Mouse (Mus musculus): Measurements from ENCODE around the gene Scrn2. TPM values are rescaled to one million over a fixed set of nuclear protein-coding genes. Genes with fewer than 3 reads are reported as not detected.

Scrn2 gene
- total and polyA plus RNA-seq, 3 experiments = 14.8 to 26.7 TPM; not detected in 1

DNA sequence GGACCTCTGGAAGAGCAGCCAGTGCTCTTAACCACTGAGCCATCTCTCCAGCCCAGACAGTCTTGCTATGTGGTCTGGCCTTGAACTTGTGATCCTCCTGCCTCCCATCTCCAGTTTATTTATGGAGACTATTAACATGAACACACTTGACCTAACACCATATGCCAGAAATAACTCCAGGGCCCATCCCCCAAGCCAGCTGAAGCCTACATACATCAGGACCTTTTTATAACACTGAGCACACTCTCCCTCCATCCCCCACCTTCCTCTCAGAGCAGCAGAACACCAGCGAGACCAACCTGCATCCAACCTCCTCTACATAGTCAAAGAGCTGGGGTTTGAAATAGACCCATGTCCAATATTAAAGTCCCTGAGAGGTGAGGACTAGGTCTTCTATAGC lies 41.4 kb downstream of the Scrn2 start:
- Histone ChIP-seq H3K4me3 (ENCODE audit: control insufficient read depth in 1 of 2, insufficient read depth in 1 of 2, low read depth in 2 of 2, low read length in 2 of 2) (no peak overlapping the region), H3K36me3 (ENCODE audit: control insufficient read depth in 1 of 2, insufficient read depth in 2 of 2, low read length in 2 of 2) (no peaks in the 10 kb centered on the region; a peak in 1 of 4 replicates), H3K27me3 (ENCODE audit: control insufficient read depth in 1 of 2, insufficient read depth in 2 of 2, low read length in 2 of 2) (no peaks in the 10 kb centered on the region), H3K9me3 (replicated peaks; ENCODE audit: insufficient read depth, low read length) (no peaks in the 10 kb centered on the region), H3K9ac (ENCODE audit: control insufficient read depth, low read depth, low read length, poor library complexity, severe bottlenecking) (no peak overlapping the region), H3K79me2 (ENCODE audit: control insufficient read depth, insufficient read depth, low read length, poor library complexity) (no peaks in the 10 kb centered on the region), H3K27ac (ENCODE audit: control insufficient read depth, low read depth, low read length) (no peak overlapping the region), H3K4me1 (ENCODE audit: control insufficient read depth in 1 of 2, insufficient read depth in 2 of 2, low read length in 2 of 2) (no peaks in the 10 kb centered on the region)
- TF ChIP-seq POLR2AphosphoS2 (IDR thresholded peaks at IDR 0.05; ENCODE audit: low read length) (no peak; the same call in 1 of the 2 replicates), MEF2A (IDR thresholded peaks at IDR 0.05; ENCODE audit: extremely low read depth, insufficient replicate concordance, low read depth, low read length, poor library complexity, severe bottlenecking) (no peak), MAFK (IDR thresholded peaks at IDR 0.05; ENCODE audit: borderline replicate concordance, low read depth, low read length) (no peak), TAL1 (IDR thresholded peaks at IDR 0.05; ENCODE audit: low read length) (no peak), UBTF (IDR thresholded peaks at IDR 0.05; ENCODE audit: borderline replicate concordance, insufficient read depth, low read depth, low read length) (no peak), HCFC1 (IDR thresholded peaks at IDR 0.05; ENCODE audit: low read depth, low read length) (no peak), MYB (IDR thresholded peaks at IDR 0.05; ENCODE audit: low read depth, low read length) (no peak), ELF1 (IDR thresholded peaks at IDR 0.05; ENCODE audit: low read depth, low read length) (no peak), SIN3A (IDR thresholded peaks at IDR 0.05; ENCODE audit: low read length) (no peak), MYC (IDR thresholded peaks at IDR 0.05; ENCODE audit: low read depth, low read length) (no peak), RCOR1 (IDR thresholded peaks at IDR 0.05; ENCODE audit: low read depth, low read length) (no peak), NRF1 (IDR thresholded peaks at IDR 0.05; ENCODE audit: insufficient read depth, low read depth, low read length, poor library complexity, severe bottlenecking) (no peak), GABPA (IDR thresholded peaks at IDR 0.05; ENCODE audit: low read depth, low read length) (no peak), GATA1 (IDR thresholded peaks at IDR 0.05; ENCODE audit: low read depth, low read length) (no peak), ZNF384 (IDR thresholded peaks at IDR 0.05; ENCODE audit: low read depth, low read length) (no peak)
- DNase-seq (ENCODE audit: low read depth, low spot score) = no peak

DNA sequence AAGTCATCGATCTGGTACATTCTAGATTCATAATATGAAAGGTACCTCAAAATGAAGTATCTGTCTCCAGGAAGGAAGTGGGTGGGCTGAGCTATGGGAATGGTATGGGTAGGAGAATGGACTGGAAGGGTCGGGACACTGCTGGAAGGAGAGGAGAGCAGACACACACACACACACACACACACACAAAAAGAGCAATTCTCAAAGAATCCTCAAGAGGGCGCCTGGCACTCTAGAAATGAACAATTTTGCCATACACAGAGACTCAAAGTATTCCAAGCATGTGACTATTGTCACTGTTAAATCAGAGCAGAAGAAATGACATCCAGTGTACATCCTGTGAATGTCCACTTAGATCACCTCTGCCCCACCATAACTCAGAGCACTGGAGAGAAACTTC lies 42.8 kb downstream of the Scrn2 start:
- no peaks in the 10 kb centered on the region for H3K9me3 ChIP-seq (replicated peaks; ENCODE audit: insufficient read depth, low read length)
- H3K9ac ChIP-seq (ENCODE audit: control insufficient read depth, low read depth, low read length, poor library complexity, severe bottlenecking) = no peak overlapping the region
- H3K27me3 ChIP-seq (ENCODE audit: control insufficient read depth in 1 of 2, insufficient read depth in 2 of 2, low read length in 2 of 2) = no peaks in the 10 kb centered on the region
- no peaks in the 10 kb centered on the region for H3K79me2 ChIP-seq (ENCODE audit: control insufficient read depth, insufficient read depth, low read length, poor library complexity)
- H3K4me1 ChIP-seq (ENCODE audit: control insufficient read depth in 1 of 2, insufficient read depth in 2 of 2, low read length in 2 of 2) = no peaks in the 10 kb centered on the region
- H3K27ac ChIP-seq (ENCODE audit: control insufficient read depth, low read depth, low read length) = no peak overlapping the region
- peak; percentile 80 for DNase-seq (ENCODE audit: low read depth, low spot score)
- H3K36me3 ChIP-seq (ENCODE audit: control insufficient read depth in 1 of 2, insufficient read depth in 2 of 2, low read length in 2 of 2) = no peaks in the 10 kb centered on the region; a peak in 1 of 4 replicates
- no peak overlapping the region for H3K4me3 ChIP-seq (ENCODE audit: control insufficient read depth in 1 of 2, insufficient read depth in 1 of 2, low read depth in 2 of 2, low read length in 2 of 2)
- TF ChIP-seq HCFC1 (IDR thresholded peaks at IDR 0.05; ENCODE audit: low read depth, low read length) (peak; percentile 46; the same call in 1 of the 2 replicates), ZNF384 (IDR thresholded peaks at IDR 0.05; ENCODE audit: low read depth, low read length) (0 out of 2 replicates have a peak, but pooled peaks have one; percentile 28), EP300 (IDR thresholded peaks at IDR 0.05; ENCODE audit: low read depth in 1 of 2, low read length in 2 of 2) (no peak), RAD21 (IDR thresholded peaks at IDR 0.05; ENCODE audit: low read depth, low read length) (peak; percentile 90), MYC (IDR thresholded peaks at IDR 0.05; ENCODE audit: low read depth, low read length) (peak; percentile 66; the same call in 1 of the 2 replicates), CHD1 (IDR thresholded peaks at IDR 0.05; ENCODE audit: low read depth, low read length) (no peak), ZKSCAN1 (IDR thresholded peaks at IDR 0.05; ENCODE audit: low read depth, low read length) (no peak), E2F4 (IDR thresholded peaks at IDR 0.05; ENCODE audit: borderline replicate concordance, low read depth, low read length) (no peak), POLR2AphosphoS2 (IDR thresholded peaks at IDR 0.05; ENCODE audit: low read length) (no peak), MYB (IDR thresholded peaks at IDR 0.05; ENCODE audit: low read depth, low read length) (0 out of 2 replicates have a peak, but pooled peaks have one; percentile 13), GATA1 (IDR thresholded peaks at IDR 0.05; ENCODE audit: low read depth, low read length) (no peak), SMC3 (IDR thresholded peaks at IDR 0.05; ENCODE audit: low read depth, low read length) (peak; percentile 82), MXI1 (IDR thresholded peaks at IDR 0.05; ENCODE audit: low read depth, low read length) (0 out of 2 replicates have a peak, but pooled peaks have one; percentile 33), ZC3H11A (IDR thresholded peaks at IDR 0.05; ENCODE audit: low read depth, low read length) (peak; percentile 80), BHLHE40 (IDR thresholded peaks at IDR 0.05; ENCODE audit: borderline replicate concordance, low read depth, low read length) (0 out of 2 replicates have a peak, but pooled peaks have one; percentile 39), SIN3A (IDR thresholded peaks at IDR 0.05; ENCODE audit: low read length) (no peak; the same call in 1 of the 2 replicates), POLR2A (IDR thresholded peaks at IDR 0.05; ENCODE audit: control insufficient read depth in 1 of 2, insufficient read depth in 1 of 2, low read depth in 1 of 2, low read length in 2 of 2, poor library complexity in 1 of 2) (no peak), CTCF (IDR thresholded peaks at IDR 0.05 in 2 of 3, conservative IDR thresholded peaks at IDR 0.05 in 1 of 3; ENCODE audit: control insufficient read depth in 1 of 3, insufficient read depth in 1 of 3, low read depth in 2 of 3, low read length in 3 of 3, poor library complexity in 1 of 3, severe bottlenecking in 1 of 3) (peak; percentile 49 to 96 (median 73)), CHD2 (IDR thresholded peaks at IDR 0.05; ENCODE audit: low read length) (no peak), GABPA (IDR thresholded peaks at IDR 0.05; ENCODE audit: low read depth, low read length) (no peak), USF2 (IDR thresholded peaks at IDR 0.05; ENCODE audit: borderline replicate concordance in 1 of 2, insufficient read depth in 1 of 2, low read depth in 1 of 2, low read length in 2 of 2) (no peak), MAZ (IDR thresholded peaks at IDR 0.05; ENCODE audit: low read depth, low read length) (peak; percentile 63; the same call in 1 of the 2 replicates)

Data from MEL (cell line).